Mouse (Mus musculus) megakaryocyte, embryonic 14.5 days (primary cell): Measurements from ENCODE around the gene Lce1i. TPM values are rescaled to one million over a fixed set of nuclear protein-coding genes. Genes with fewer than 3 reads are reported as not detected.
"Not testable (repeated sequence)": the region's sequence is repeated elsewhere in the genome, so short reads cannot be mapped to it uniquely, and the experiment has no call there.

Experiments used
- H3K27me3 ChIP-seq: replicated peaks from 2 replicates; pipeline ENCODE3; 2012; ENCODE audit warnings: inconsistent platforms
- H3K36me3 ChIP-seq: replicated peaks from 2 replicates; pipeline ENCODE3; 2012; ENCODE audit warnings: low read length, inconsistent platforms, mixed read lengths
- H3K4me1 ChIP-seq: 2 replicates; pipeline ENCODE4 v1.6.1; 2012; ENCODE audit warnings: inconsistent platforms
- H3K4me3 ChIP-seq: replicated peaks from 2 replicates; pipeline ENCODE3; 2012; ENCODE audit warnings: moderate library complexity, mild to moderate bottlenecking, inconsistent platforms
- H3K9me3 ChIP-seq: 2 replicates; pipeline ENCODE4 v1.6.1; 2012; ENCODE audit warnings: inconsistent platforms
- FLI1 ChIP-seq: IDR thresholded peaks from 2 replicates; pipeline ENCODE4 v1.6.1; 2012; ENCODE audit warnings: low read length, inconsistent platforms, mixed read lengths
- GATA1 ChIP-seq: IDR thresholded peaks from 3 replicates; pipeline ENCODE4 v1.6.1; 2012; ENCODE audit warnings: mixed read lengths, low read length, inconsistent platforms, borderline replicate concordance
- polyA plus RNA-seq: library from polyadenylated mRNA; stranded (reverse); fragments of >175 nt; gene quantifications from 2 replicates; pipeline ENCODE4 v1.2.3, GENCODE M21; 2012; ENCODE audit warnings: low replicate concordance; ENCODE audit not compliant: insufficient read depth

Gene Lce1i
- polyA plus RNA-seq, result not detected in 2 replicates

- Histone ChIP-seq H3K4me1 (no peaks in the 10 kb centered on the region), H3K36me3 (no peaks in the 10 kb centered on the region), H3K27me3 (no peaks in the 10 kb centered on the region), H3K9me3 (no peaks in the 10 kb centered on the region), H3K4me3 (no peak within 1 kb of the TSS)
- TF ChIP-seq FLI1 (no peak), GATA1 (no peak)
These were observed at the start of gene Lce1i for GRCm38 (mm10) chr3:92778799-92779198. Gene Lce1i, minus strand, starts transcription at chr3:92778899.

DNA sequence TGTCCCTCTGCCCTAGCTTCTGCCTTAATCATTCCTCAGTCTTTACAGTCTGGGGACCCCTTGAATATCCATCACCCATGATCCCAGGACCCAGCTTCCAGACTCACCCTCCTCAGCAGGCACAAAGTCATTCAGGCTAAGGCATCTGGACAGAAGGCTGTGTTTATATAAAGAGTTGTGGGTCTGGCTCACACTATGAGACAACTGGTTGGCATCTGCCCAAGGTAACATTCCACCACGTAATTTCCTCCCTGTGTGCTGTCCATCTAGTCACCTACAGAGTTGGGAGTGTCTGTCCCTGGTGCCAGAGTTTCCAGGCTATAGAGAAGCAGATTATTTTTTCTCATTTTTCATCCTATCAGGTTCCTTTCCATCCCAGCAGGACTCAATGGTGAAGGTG is 48.4 kb upstream of the Lce1i start, which contains the start of gene Kprp:
Kprp (minus strand) TSS at position 140 of the 400 bp plus-strand sequence.
- no peak for TF ChIP-seq FLI1
- TF ChIP-seq GATA1, result no peak
- Histone ChIP-seq H3K4me1 (no peaks in the 10 kb centered on the region), H3K9me3 (peaks cover 19% of the 10 kb centered on the region), H3K4me3 (no peak within 1 kb of the TSS), H3K27me3 (no peaks in the 10 kb centered on the region), H3K36me3 (no peaks in the 10 kb centered on the region)

GRCm38 (mm10) chr3:92825808-92826207 is 47.1 kb upstream of the Lce1i start:
- Histone ChIP-seq H3K4me3 (no peak overlapping the region), H3K27me3 (no peaks in the 10 kb centered on the region), H3K4me1 (no peaks in the 10 kb centered on the region), H3K36me3 (no peaks in the 10 kb centered on the region), H3K9me3 (peaks cover 19% of the 10 kb centered on the region)
- TF ChIP-seq FLI1 (no peak), GATA1 (no peak)

- H3K36me3 ChIP-seq, H3K4me1 ChIP-seq, H3K27me3 ChIP-seq, H3K4me3 ChIP-seq, H3K9me3 ChIP-seq: not testable (repeated sequence)
These were observed 37.3 kb upstream of the Lce1i start for GRCm38 (mm10) chr3:92816036-92816435.

DNA sequence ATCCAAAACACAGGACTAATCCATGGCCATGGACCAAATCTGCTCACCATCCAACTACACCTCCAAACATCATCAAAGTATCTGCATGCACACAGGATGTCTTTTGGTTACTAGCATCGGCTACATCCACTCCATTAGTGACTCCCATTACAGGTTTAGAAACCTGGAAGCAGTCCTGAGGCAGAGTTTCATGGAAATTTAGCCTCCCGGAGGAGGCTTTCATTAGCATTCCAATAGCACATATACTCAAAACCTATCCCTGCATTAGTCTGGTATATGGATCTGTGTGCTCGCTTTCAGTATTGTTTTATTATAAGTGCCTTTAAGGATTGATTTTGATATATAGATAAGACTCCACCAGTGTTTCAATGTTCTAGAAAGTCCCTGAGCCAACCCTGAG is 36.9 kb upstream of the Lce1i start:
- no peak for TF ChIP-seq FLI1
- H3K4me3 ChIP-seq, result no peak overlapping the region
- no peaks in the 10 kb centered on the region for H3K4me1 ChIP-seq
- H3K36me3 ChIP-seq, result no peaks in the 10 kb centered on the region
- no peaks in the 10 kb centered on the region for H3K27me3 ChIP-seq
- no peaks in the 10 kb centered on the region for H3K9me3 ChIP-seq

GRCm38 (mm10) chr3:92807791-92808190 is 29.1 kb upstream of the Lce1i start, which contains the start of gene Lce1k:
Gene Lce1k, minus strand, starts transcription at chr3:92807891.
- TF ChIP-seq FLI1 (no peak), GATA1 (no peak)
- H3K9me3 ChIP-seq, result no peaks in the 10 kb centered on the region
- no peak within 1 kb of the TSS for H3K4me3 ChIP-seq
- no peaks in the 10 kb centered on the region for H3K4me1 ChIP-seq
- no peaks in the 10 kb centered on the region for H3K27me3 ChIP-seq
- H3K36me3 ChIP-seq, result no peaks in the 10 kb centered on the region

DNA sequence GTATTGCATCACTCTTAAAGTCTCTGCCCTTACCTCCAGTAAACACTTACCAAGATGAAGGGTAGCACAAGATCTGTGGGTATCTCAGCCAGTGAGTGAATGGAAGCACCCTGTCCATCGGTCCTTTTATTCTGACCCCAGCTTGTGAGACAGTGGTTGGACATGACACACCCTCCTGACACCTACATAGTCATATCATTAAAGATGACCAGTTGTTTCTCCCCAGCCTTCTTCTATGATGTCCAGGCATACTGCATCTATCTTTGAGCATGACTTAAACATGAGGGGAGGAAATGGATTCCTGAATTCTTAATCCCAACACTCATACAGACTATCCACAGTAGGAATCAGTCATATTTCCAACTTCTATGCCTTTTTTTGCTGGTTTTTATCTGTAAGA is 11.7 kb upstream of the Lce1i start, which contains the start of gene Lce1j:
Lce1j (minus strand) TSS at position 101 of the 400 bp plus-strand sequence.
- Histone ChIP-seq H3K36me3 (no peaks in the 10 kb centered on the region), H3K27me3 (no peaks in the 10 kb centered on the region), H3K9me3 (no peaks in the 10 kb centered on the region), H3K4me1 (no peaks in the 10 kb centered on the region), H3K4me3 (no peak within 1 kb of the TSS)
- TF ChIP-seq GATA1 (no peak), FLI1 (no peak)

GRCm38 (mm10) chr3:92771573-92771972 is 7.1 kb downstream of the Lce1i start:
- Histone ChIP-seq H3K9me3 (no peaks in the 10 kb centered on the region), H3K4me1 (no peaks in the 10 kb centered on the region), H3K4me3 (no peak overlapping the region), H3K36me3 (no peaks in the 10 kb centered on the region), H3K27me3 (no peaks in the 10 kb centered on the region)
- TF ChIP-seq FLI1 (no peak), GATA1 (no peak)

DNA sequence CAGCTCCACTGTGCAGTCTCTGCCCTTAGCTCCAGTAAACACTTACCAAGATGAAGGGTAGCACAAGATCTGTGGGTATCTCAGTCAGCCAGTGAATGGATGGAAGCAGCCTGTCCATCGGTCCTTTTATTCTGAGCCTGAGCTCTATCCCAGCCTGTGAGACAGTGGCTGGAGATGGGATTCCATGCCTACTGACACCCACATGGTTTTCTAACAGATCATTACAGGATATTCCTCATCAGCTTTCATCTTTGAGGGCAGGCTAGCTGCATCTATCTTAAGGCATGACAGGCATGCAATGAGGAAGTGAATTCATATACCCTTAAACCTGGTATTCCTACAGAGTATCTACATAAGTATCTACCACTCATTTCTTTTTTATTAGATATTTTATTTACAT is 13.7 kb downstream of the Lce1i start, which contains the start of gene Lce1h:
Lce1h (minus strand) TSS at position 101 of the 400 bp plus-strand sequence.
- no peaks in the 10 kb centered on the region for H3K27me3 ChIP-seq
- H3K36me3 ChIP-seq, result no peaks in the 10 kb centered on the region
- H3K4me3 ChIP-seq, result no peak within 1 kb of the TSS
- no peaks in the 10 kb centered on the region for H3K9me3 ChIP-seq
- no peaks in the 10 kb centered on the region for H3K4me1 ChIP-seq
- TF ChIP-seq GATA1 (no peak), FLI1 (no peak)

GRCm38 (mm10) chr3:92753197-92753596 is 25.5 kb downstream of the Lce1i start:
- H3K9me3 ChIP-seq, result no peaks in the 10 kb centered on the region
- no peaks in the 10 kb centered on the region for H3K36me3 ChIP-seq
- no peaks in the 10 kb centered on the region for H3K27me3 ChIP-seq
- no peaks in the 10 kb centered on the region for H3K4me1 ChIP-seq
- H3K4me3 ChIP-seq, result no peak overlapping the region
- TF ChIP-seq GATA1 (no peak), FLI1 (no peak)

GRCm38 (mm10) chr3:92752238-92752637 is 26.5 kb downstream of the Lce1i start, which contains the start of gene Lce1g:
Gene Lce1g, minus strand, starts transcription at chr3:92752338.
- no peaks in the 10 kb centered on the region for H3K36me3 ChIP-seq
- no peaks in the 10 kb centered on the region for H3K27me3 ChIP-seq

DNA sequence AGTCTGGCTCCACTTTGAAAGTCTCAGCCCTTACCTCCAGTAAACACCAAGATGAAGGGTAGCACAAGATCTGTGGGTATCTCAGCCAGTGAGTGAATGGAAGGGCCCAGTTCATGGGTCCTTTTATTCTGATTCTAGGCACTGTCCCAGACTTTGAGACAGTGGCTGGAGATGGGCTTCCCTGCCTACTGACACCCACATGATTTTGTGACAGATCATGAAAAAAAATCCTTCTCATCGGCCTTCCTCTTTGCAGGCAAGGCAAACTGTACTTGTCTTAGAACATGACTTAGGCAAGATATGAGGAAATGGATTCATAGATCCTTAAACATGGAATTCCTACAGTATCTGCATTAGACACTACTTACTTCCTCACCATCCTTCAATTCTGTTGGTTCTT is 39.7 kb downstream of the Lce1i start, which contains the start of gene Gm38119:
Gm38119 (minus strand) TSS at position 101 of the 400 bp plus-strand sequence.
- TF ChIP-seq FLI1, result no peak
- TF ChIP-seq GATA1, result no peak
- Histone ChIP-seq H3K9me3 (no peaks in the 10 kb centered on the region), H3K36me3 (no peaks in the 10 kb centered on the region), H3K27me3 (no peaks in the 10 kb centered on the region), H3K4me1 (no peaks in the 10 kb centered on the region), H3K4me3 (no peak within 1 kb of the TSS)

More at GRCm38 (mm10) chr3:92752238-92752637, 26.5 kb downstream of the Lce1i start, which contains the start of gene Lce1g:
- no peak for TF ChIP-seq FLI1
- no peak for TF ChIP-seq GATA1
- Histone ChIP-seq H3K9me3 (no peaks in the 10 kb centered on the region), H3K4me1 (no peaks in the 10 kb centered on the region), H3K4me3 (no peak within 1 kb of the TSS)

Other genes with a start within 250 kb of the Lce1i start
- gene 2310046K23Rik, start 244.4 kb downstream of the Lce1i start, polyA plus RNA-seq, result not detected in 2 replicates
- not detected in 2 replicates for gene Ivl, start 205.2 kb downstream of the Lce1i start, polyA plus RNA-seq
- gene Smcp, start 189.9 kb downstream of the Lce1i start, polyA plus RNA-seq, result not detected in 2 replicates
- gene 2210017I01Rik, start 171.4 kb downstream of the Lce1i start, polyA plus RNA-seq, result not detected in 2 replicates
- gene Lce6a, start 157.2 kb downstream of the Lce1i start, polyA plus RNA-seq, result not detected in 2 replicates
- gene Lce1a1, start 130.6 kb downstream of the Lce1i start, polyA plus RNA-seq, result not detected in 2 replicates
- not detected in 2 replicates for gene Lce1b, start 122.0 kb downstream of the Lce1i start, polyA plus RNA-seq
- not detected in 2 replicates for gene Lce1a2, start 108.6 kb downstream of the Lce1i start, polyA plus RNA-seq
- gene Lce1c, start 99.7 kb downstream of the Lce1i start, polyA plus RNA-seq, result not detected in 2 replicates
- not detected in 2 replicates for gene Lce1d, start 91.7 kb downstream of the Lce1i start, polyA plus RNA-seq
- not detected in 2 replicates for gene Lce1e, start 69.8 kb downstream of the Lce1i start, polyA plus RNA-seq
- not detected in 2 replicates for gene Lce1f, start 58.5 kb downstream of the Lce1i start, polyA plus RNA-seq
- not detected in 2 replicates for gene Gm38119, start 39.8 kb downstream of the Lce1i start, polyA plus RNA-seq
- gene Lce1g, start 26.6 kb downstream of the Lce1i start, polyA plus RNA-seq, result not detected in 2 replicates
- not detected in 2 replicates for gene Lce1h, start 13.8 kb downstream of the Lce1i start, polyA plus RNA-seq
- not detected in 2 replicates for gene Lce1j, start 11.6 kb upstream of the Lce1i start, polyA plus RNA-seq
- gene Lce1k, start 29.0 kb upstream of the Lce1i start, polyA plus RNA-seq, result not detected in 2 replicates
- not detected in 2 replicates for gene Kprp, start 48.3 kb upstream of the Lce1i start, polyA plus RNA-seq
- gene Lce1l, start 72.4 kb upstream of the Lce1i start, polyA plus RNA-seq, result not detected in 2 replicates
- not detected in 2 replicates for gene 2310050C09Rik, start 91.3 kb upstream of the Lce1i start, polyA plus RNA-seq
- not detected in 2 replicates for gene Lce3a, start 147.3 kb upstream of the Lce1i start, polyA plus RNA-seq
- not detected in 2 replicates for gene Lce3b, start 154.1 kb upstream of the Lce1i start, polyA plus RNA-seq
- not detected in 2 replicates for gene Lce3c, start 165.6 kb upstream of the Lce1i start, polyA plus RNA-seq
- gene Lce3d, start 178.5 kb upstream of the Lce1i start, polyA plus RNA-seq, result not detected in 2 replicates
- gene Lce3e, start 188.2 kb upstream of the Lce1i start, polyA plus RNA-seq, result not detected in 2 replicates
- not detected in 2 replicates for gene Lce3f, start 213.3 kb upstream of the Lce1i start, polyA plus RNA-seq
- gene Crct1, start 236.8 kb upstream of the Lce1i start, polyA plus RNA-seq, result not detected in 2 replicates
- not detected in 2 replicates for gene Lce1m, start 240.2 kb upstream of the Lce1i start, polyA plus RNA-seq